Mouse (Mus musculus) cerebellum, adult 2 months (tissue): ENCODE results near the gene Upk3b. TPM values are rescaled to one million over a fixed set of nuclear protein-coding genes. Genes with fewer than 3 reads are reported as not detected.
A peak's percentile ranks its signal among the peaks of the same experiment; 100 is the strongest.

Experiments used
- DNase-seq, 2 experiments: peaks; one replicate each; pipeline ENCODE4 v3.0.0; 2021
- H3K27ac ChIP-seq: fragments of 200-500 bp; 2 replicates; pipeline ENCODE4 v1.5.1; 2012; ENCODE audit warnings: low read length, control low read depth, inconsistent platforms; ENCODE audit not compliant: insufficient read depth
- H3K27me3 ChIP-seq: fragments of 200-500 bp; 2 replicates; pipeline ENCODE4 v1.6.1; 2012; ENCODE audit warnings: inconsistent platforms, mild to moderate bottlenecking, low read length, moderate library complexity; ENCODE audit not compliant: control insufficient read depth, insufficient read depth
- H3K4me1 ChIP-seq: fragments of 200-500 bp; 2 replicates; pipeline ENCODE4 v1.6.1; 2011; ENCODE audit warnings: low read length; ENCODE audit not compliant: control insufficient read depth, insufficient read depth
- H3K4me3 ChIP-seq: fragments of 200-500 bp; replicated peaks from 2 replicates; pipeline ENCODE3; 2011; ENCODE audit warnings: mild to moderate bottlenecking, low read depth, low read length, control low read depth; ENCODE audit not compliant: insufficient read depth
- CTCF ChIP-seq: fragments of 200-500 bp; IDR thresholded peaks from 2 replicates; pipeline ENCODE4 v1.5.1; 2011; ENCODE audit warnings: low read depth, mild to moderate bottlenecking, control low read depth, low read length, moderate library complexity, borderline replicate concordance; ENCODE audit not compliant: insufficient read depth
- POLR2A ChIP-seq: fragments of 200-500 bp; IDR thresholded peaks from 2 replicates; pipeline ENCODE4 v1.6.1; 2011; ENCODE audit warnings: low read length, control low read depth, borderline replicate concordance; ENCODE audit not compliant: insufficient read depth
- WGBS: fragments of 180-500 bp; shearing (Covaris S2); methylation state at CpG from one replicate; pipeline ENCODE4 v1.1.7; 2018; 5-methylcytosine and 5-hydroxymethylcytosine counted together
- polyA plus RNA-seq: library from polyadenylated mRNA; depleted of rRNA; stranded (reverse); fragments of >200 nt; gene quantifications from 2 replicates; pipeline ENCODE4 v1.2.3, GENCODE M21; 2012

The Upk3b gene
- polyA plus RNA-seq, 1 experiment: not detected

DNA sequence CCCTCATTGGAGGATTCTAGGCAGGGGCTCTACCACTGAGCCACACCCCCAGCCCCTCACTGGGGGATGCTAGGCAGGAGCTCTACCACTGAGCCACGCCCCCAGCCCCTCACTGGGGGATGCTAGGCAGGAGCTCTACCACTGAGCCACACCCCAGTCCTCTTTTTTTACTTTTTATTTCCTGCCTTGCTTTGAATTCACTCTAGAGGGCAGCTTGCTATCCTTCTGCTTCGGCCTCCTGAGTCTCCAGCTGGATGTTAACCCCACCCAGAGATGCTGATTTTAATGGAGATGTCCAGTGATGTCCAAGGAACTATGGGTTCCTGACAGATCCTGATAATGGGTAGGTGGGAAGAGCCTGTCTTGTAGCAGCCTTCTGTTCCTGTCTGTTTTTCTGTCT is 31.1 kb downstream of the Upk3b start:
- no peak overlapping the region for H3K27ac ChIP-seq
- H3K27me3 ChIP-seq: no peaks in the 10 kb centered on the region
- DNase-seq: no peak
- no peak for TF ChIP-seq CTCF
- TF ChIP-seq POLR2A: no peak
- H3K4me1 ChIP-seq: no peaks in the 10 kb centered on the region
- H3K4me3 ChIP-seq: no peak overlapping the region
- WGBS: 65% methylated on average over 2 of the region's 2 CpGs

DNA sequence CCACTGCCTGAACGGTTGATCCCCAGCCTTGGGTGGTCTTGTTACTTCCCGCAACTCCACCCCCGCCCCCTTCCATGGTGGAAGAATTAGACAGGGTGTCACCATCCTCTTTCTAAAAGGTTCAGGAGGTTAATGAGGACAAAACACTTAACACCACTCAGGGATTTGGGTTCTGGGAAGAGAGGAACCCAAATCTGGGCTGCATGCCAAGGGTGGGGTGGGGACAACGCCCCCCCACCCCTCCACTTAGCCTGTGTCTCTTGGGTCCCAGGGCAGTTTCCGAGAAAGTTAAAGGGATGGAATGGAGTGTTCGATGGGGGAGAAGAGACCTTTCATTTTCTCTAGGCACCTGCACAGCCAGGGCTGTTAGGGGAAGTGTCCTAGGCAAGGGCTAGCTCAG is 34.8 kb downstream of the Upk3b start:
- Histone ChIP-seq H3K4me1 (no peaks in the 10 kb centered on the region), H3K27ac (no peak overlapping the region), H3K4me3 (no peak overlapping the region), H3K27me3 (no peaks in the 10 kb centered on the region)
- DNase-seq: no peak
- no peak for TF ChIP-seq CTCF
- TF ChIP-seq POLR2A: no peak
- WGBS: 45% methylated on average over 6 of the region's 6 CpGs

DNA sequence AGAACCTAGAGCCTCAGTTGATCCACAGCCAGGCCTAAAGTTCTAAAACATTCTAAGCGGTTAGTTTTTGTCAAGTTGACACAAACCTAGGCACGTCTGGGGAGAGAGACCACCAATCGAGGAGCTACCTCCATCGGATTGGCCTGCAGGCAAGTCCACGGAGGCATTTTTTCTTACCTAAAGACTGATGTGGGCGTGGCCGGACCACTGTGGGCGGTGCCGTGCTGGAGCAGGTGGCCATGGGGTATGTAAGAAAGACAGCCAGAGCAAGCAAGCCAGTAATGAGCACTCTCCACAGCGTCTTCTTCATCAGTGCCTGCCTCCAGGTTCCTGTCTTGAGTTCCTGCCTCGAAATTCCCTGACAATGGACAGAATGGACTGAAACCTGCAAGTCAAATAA is 35.2 kb downstream of the Upk3b start:
- DNase-seq: no peak
- Histone ChIP-seq H3K4me1 (no peaks in the 10 kb centered on the region), H3K4me3 (no peak overlapping the region), H3K27ac (no peak overlapping the region), H3K27me3 (no peaks in the 10 kb centered on the region)
- WGBS: 63% methylated on average over 11 of the region's 11 CpGs
- TF ChIP-seq POLR2A: no peak
- TF ChIP-seq CTCF: no peak

DNA sequence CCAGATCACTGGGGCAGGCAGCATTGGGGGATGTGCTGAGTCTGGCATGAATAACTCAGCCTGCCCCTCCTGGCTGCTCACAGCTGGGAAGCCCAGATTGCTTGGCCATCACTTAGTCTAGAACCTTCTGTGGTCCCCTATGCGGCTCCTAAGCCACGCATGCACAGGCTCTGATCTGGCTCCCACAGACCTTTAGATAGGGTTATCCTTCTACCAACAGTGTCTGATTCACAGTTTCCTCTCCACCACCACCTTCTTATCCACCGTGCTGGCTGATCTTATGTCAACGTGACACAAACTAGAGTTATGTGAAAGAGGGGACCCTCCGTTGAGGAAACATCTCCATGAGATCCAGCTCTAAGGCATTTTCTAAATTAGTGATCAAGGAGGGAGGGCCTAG is 36.8 kb downstream of the Upk3b start:
- Histone ChIP-seq H3K4me1 (no peaks in the 10 kb centered on the region), H3K27ac (no peak overlapping the region), H3K27me3 (no peaks in the 10 kb centered on the region), H3K4me3 (no peak overlapping the region)
- 84% methylated on average over 5 of the region's 5 CpGs for WGBS
- TF ChIP-seq CTCF: no peak
- TF ChIP-seq POLR2A: no peak
- no peak for DNase-seq

DNA sequence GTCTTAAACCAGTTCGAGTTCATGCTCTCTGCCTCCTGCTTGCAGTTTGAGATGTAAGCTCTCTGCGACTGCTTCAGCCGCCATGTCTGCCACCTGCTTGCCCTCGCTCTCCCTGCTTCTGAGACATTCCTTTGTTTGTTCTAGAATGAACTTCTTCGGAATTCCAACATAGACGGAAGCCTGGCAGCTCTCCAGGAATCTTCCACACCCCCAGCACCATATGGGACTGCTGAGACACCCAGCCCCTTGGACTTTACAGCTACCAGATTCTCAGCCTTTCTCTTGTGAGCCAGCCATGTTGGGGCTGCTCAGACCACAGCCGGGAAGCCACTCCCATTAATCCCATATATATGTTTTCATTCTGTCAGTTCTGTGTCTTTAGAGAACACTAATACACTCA is 38.0 kb downstream of the Upk3b start:
- no peak overlapping the region for H3K4me3 ChIP-seq
- no peak for DNase-seq
- no peaks in the 10 kb centered on the region for H3K27me3 ChIP-seq
- TF ChIP-seq POLR2A: no peak
- no peak for TF ChIP-seq CTCF
- no peak overlapping the region for H3K27ac ChIP-seq
- H3K4me1 ChIP-seq: no peaks in the 10 kb centered on the region
- WGBS: 16% methylated on average over 7 of the region's 7 CpGs

DNA sequence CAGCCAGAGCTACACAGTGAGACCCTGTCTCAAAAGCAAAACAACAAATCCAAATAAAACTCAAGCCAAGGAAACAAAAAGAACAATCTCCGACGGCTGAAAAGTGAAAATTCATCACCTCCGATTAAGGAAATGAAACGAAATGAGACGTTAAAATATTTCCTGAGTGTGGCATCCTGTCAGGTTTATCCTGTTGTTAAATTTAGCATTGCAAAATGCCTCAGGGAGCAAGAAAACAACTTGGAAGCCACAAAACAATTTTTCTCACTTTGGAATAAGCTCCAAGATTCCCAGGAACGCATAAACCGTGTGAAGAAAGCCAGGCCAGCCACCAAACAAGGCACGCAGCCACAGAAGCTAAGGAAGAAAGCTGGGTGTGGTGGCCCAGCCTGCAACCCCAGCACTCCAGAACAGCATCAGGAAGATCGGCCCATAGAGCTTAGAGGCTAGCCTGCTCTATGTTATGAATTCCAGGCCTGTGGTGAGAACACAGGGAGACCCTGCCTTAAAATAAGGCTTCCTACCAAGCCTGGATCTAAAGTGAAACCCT is 38.8 kb downstream of the Upk3b start:
- no peak overlapping the region for H3K4me3 ChIP-seq
- 83% methylated on average over 9 of the region's 9 CpGs for WGBS
- TF ChIP-seq POLR2A (no peak), CTCF (no peak)
- no peaks in the 10 kb centered on the region for H3K27me3 ChIP-seq
- H3K4me1 ChIP-seq: no peaks in the 10 kb centered on the region
- no peak for DNase-seq
- H3K27ac ChIP-seq: no peak overlapping the region

DNA sequence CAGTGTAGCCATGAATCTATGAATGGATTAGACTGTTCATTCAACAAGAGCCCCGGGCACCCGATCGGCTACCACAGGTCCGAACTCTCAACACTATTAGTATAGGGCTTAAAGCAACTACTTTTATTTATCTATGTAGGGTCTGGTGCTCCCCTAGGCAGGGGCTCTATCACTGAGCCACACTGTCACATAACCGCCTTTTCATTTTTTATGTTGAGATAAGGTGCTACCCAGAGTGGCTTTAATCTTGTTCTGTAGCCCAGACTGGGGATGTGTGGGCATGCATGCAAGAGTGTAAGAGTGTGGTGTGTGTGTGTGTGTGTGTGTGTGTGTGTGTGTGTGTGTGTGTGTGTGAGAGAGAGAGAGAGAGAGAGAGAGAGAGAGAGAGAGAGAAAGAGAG is 39.8 kb downstream of the Upk3b start:
- TF ChIP-seq POLR2A: no peak
- TF ChIP-seq CTCF: no peak
- no peak for DNase-seq
- Histone ChIP-seq H3K4me1 (no peaks in the 10 kb centered on the region), H3K27ac (no peak overlapping the region), H3K4me3 (no peak overlapping the region), H3K27me3 (no peaks in the 10 kb centered on the region)
- WGBS: 96% methylated on average over 5 of the region's 5 CpGs

DNA sequence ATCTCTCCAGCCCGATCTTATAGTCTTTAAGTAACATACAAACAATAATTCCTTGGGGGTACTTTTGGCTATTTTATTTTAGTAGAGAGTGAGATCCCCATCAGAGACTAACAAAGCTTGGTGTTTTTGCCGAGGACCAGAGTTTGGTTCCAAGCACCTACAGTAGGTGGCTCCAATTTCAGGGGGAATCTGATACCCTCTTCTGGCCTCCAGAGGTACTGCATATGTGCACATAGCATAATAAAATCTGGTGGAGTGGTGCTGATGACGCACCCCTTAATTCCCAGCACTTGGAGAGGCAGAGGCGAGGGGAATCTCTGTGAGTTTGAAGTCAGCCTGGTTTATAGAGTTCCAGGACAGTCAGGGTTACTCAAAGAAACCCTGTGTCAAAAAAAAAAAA is 44.0 kb downstream of the Upk3b start:
- no peaks in the 10 kb centered on the region for H3K27me3 ChIP-seq
- 87% methylated on average over 4 of the region's 4 CpGs for WGBS
- no peak for DNase-seq
- H3K4me3 ChIP-seq: no peak overlapping the region
- TF ChIP-seq CTCF: no peak
- no peak for TF ChIP-seq POLR2A
- H3K27ac ChIP-seq: no peak overlapping the region
- peaks cover 5% of the 10 kb centered on the region for H3K4me1 ChIP-seq

DNA sequence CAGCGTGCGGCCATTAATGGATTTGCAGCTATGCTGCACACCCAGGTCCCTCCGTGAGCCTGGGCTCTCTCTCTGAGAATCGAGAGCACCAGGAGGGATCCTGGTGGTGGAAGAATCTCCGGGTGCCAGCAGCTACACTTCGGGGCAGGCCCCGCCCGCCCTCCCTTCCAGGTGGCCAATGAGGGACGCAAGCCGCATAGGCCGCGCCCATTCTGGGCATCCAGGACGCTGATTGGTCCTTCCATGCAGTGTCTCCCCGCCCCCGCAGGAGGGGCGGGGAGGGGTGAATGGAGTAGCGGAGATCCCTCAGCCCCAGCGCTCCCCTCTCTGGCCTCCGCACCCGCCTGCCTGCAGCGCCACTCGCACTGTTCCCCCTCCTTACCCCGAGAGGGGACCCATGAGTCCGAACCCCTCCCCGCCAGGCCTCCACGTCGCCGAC is 45.4 kb downstream of the Upk3b start, which contains the start of gene Rasa4:
Gene Rasa4 (plus strand): TSS at position 248 of the 439 bp plus-strand sequence.
- peak; percentile 94 to 96 for DNase-seq
- Histone ChIP-seq H3K4me3 (peak within 1 kb of the TSS; percentile 97), H3K27me3 (no peaks in the 10 kb centered on the region), H3K4me1 (peaks cover 5% of the 10 kb centered on the region), H3K27ac (no peak within 1 kb of the TSS)
- under 1% methylated on average over 28 of the region's 28 CpGs for WGBS
- TF ChIP-seq POLR2A (peak; percentile 43; the same call in 1 of the 2 replicates), CTCF (no peak)
